Mouse (Mus musculus): ENCODE data around the gene Ddx42. TPM values are rescaled to one million over a fixed set of nuclear protein-coding genes. Genes with fewer than 3 reads are reported as not detected.
"Not testable (repeated sequence)": the region's sequence is repeated elsewhere in the genome, so short reads cannot be mapped to it uniquely, and the experiment has no call there.

Gene Ddx42
- polyA plus RNA-seq, 1 experiment from 2014 or later = 26.8 TPM

GRCm38 (mm10) chr11:106201337-106202122 is 15.2 kb upstream of the Ddx42 start:
- H3K9me3 ChIP-seq (replicated peaks) = no peaks in the 10 kb centered on the region
- ATAC-seq (ENCODE audit: low read depth) (peak; percentile 73), DNase-seq (peak; percentile 31)
- no peaks in the 10 kb centered on the region for H3K27me3 ChIP-seq
- H3K27ac ChIP-seq = peak overlapping the region; percentile 6; the same call in 1 of the 2 replicates
- 63% methylated on average over 19 of the region's 19 CpGs for WGBS (ENCODE audit: insufficient replicate concordance)
- no peak overlapping the region for H3K4me3 ChIP-seq (replicated peaks)
- H3K4me1 ChIP-seq (replicated peaks) = peaks cover 37% of the 10 kb centered on the region
- H3K36me3 ChIP-seq = peaks cover 83% of the 10 kb centered on the region
- 0 out of 2 replicates have a peak overlapping the region, but pooled peaks have one; percentile 15 for H3K4me2 ChIP-seq
- 0 out of 2 replicates have a peak overlapping the region, but pooled peaks have one; percentile 10 for H3K9ac ChIP-seq

GRCm38 (mm10) chr11:106202123-106202465 is 14.6 kb upstream of the Ddx42 start, which contains the start of gene Strada:
Gene Strada, minus strand, starts transcription at chr11:106202168.
- 0 out of 2 replicates have a peak within 1 kb of the TSS, but pooled peaks have one; percentile 10 for H3K9ac ChIP-seq
- no peaks in the 10 kb centered on the region for H3K9me3 ChIP-seq (replicated peaks)
- H3K27ac ChIP-seq = peak within 1 kb of the TSS; percentile 47
- peaks cover 37% of the 10 kb centered on the region for H3K4me1 ChIP-seq (replicated peaks)
- H3K4me2 ChIP-seq = 0 out of 2 replicates have a peak within 1 kb of the TSS, but pooled peaks have one; percentile 15
- ATAC-seq (ENCODE audit: low read depth) = no peak
- H3K27me3 ChIP-seq = no peaks in the 10 kb centered on the region
- no peak within 1 kb of the TSS for H3K4me3 ChIP-seq (replicated peaks)
- 43% methylated on average over 5 of the region's 5 CpGs for WGBS (ENCODE audit: insufficient replicate concordance)
- peaks cover 85% of the 10 kb centered on the region for H3K36me3 ChIP-seq
- no peak for DNase-seq

GRCm38 (mm10) chr11:106212771-106213170 is 4.0 kb upstream of the Ddx42 start:
- Histone ChIP-seq H3K27ac (no peak overlapping the region), H3K9me3 (replicated peaks) (no peaks in the 10 kb centered on the region), H3K4me1 (replicated peaks) (peaks cover 23% of the 10 kb centered on the region), H3K9ac (no peak overlapping the region), H3K4me2 (no peak overlapping the region), H3K27me3 (no peaks in the 10 kb centered on the region), H3K4me3 (replicated peaks) (no peak overlapping the region), H3K36me3 (peaks cover 54% of the 10 kb centered on the region)
- no peak for ATAC-seq (ENCODE audit: low read depth)
- no peak for DNase-seq
- 87% methylated on average over 8 of the region's 8 CpGs for WGBS (ENCODE audit: insufficient replicate concordance)

- peaks cover 40% of the 10 kb centered on the region for H3K4me1 ChIP-seq (replicated peaks)
- peak overlapping the region; percentile 78 for H3K4me2 ChIP-seq
- H3K27ac ChIP-seq = peak overlapping the region; percentile 99
- 77% methylated on average over 5 of the region's 5 CpGs for WGBS (ENCODE audit: insufficient replicate concordance)
- DNase-seq (no peak), ATAC-seq (ENCODE audit: low read depth) (no peak)
- H3K27me3 ChIP-seq = no peaks in the 10 kb centered on the region
- H3K9ac ChIP-seq = peak overlapping the region; percentile 86
- peaks cover 34% of the 10 kb centered on the region for H3K36me3 ChIP-seq
- H3K9me3 ChIP-seq (replicated peaks) = no peaks in the 10 kb centered on the region
- H3K4me3 ChIP-seq (replicated peaks) = peak overlapping the region; percentile 98
These were observed 1.9 kb upstream of the Ddx42 start for GRCm38 (mm10) chr11:106214856-106215255.

- Histone ChIP-seq H3K4me3 (replicated peaks) (peak overlapping the region; percentile 98), H3K9me3 (replicated peaks) (no peaks in the 10 kb centered on the region), H3K4me2 (peak overlapping the region; percentile 78), H3K4me1 (replicated peaks) (peaks cover 44% of the 10 kb centered on the region), H3K9ac (peak overlapping the region; percentile 86), H3K36me3 (peaks cover 28% of the 10 kb centered on the region), H3K27ac (peak overlapping the region; percentile 99), H3K27me3 (no peaks in the 10 kb centered on the region)
- no peak for DNase-seq
- 12% methylated on average over 7 of the region's 7 CpGs for WGBS (ENCODE audit: insufficient replicate concordance)
- ATAC-seq (ENCODE audit: low read depth) = no peak
These were observed 1.3 kb upstream of the Ddx42 start for GRCm38 (mm10) chr11:106215450-106215859.

- Histone ChIP-seq H3K4me2 (peak within 1 kb of the TSS; percentile 78), H3K4me3 (replicated peaks) (peak within 1 kb of the TSS; percentile 98), H3K9ac (peak within 1 kb of the TSS; percentile 94), H3K9me3 (replicated peaks) (no peaks in the 10 kb centered on the region), H3K27me3 (no peaks in the 10 kb centered on the region), H3K36me3 (peaks cover 22% of the 10 kb centered on the region), H3K4me1 (replicated peaks) (peaks cover 44% of the 10 kb centered on the region), H3K27ac (peak within 1 kb of the TSS; percentile 99)
- DNase-seq (peak; percentile 91), ATAC-seq (ENCODE audit: low read depth) (peak; percentile 92)
- WGBS (ENCODE audit: insufficient replicate concordance) = under 1% methylated on average over 46 of the region's 46 CpGs
These were observed 598 bp upstream of the Ddx42 start, which contains the start of gene Ccdc47 for GRCm38 (mm10) chr11:106215927-106216729. Gene Ccdc47, minus strand, starts transcription at chr11:106216344.

GRCm38 (mm10) chr11:106220603-106221002 is 3.9 kb downstream of the Ddx42 start:
- peaks cover 27% of the 10 kb centered on the region for H3K4me1 ChIP-seq (replicated peaks)
- no peaks in the 10 kb centered on the region for H3K27me3 ChIP-seq
- peaks cover 18% of the 10 kb centered on the region for H3K36me3 ChIP-seq
- H3K27ac ChIP-seq = no peak overlapping the region
- no peaks in the 10 kb centered on the region for H3K9me3 ChIP-seq (replicated peaks)
- DNase-seq = no peak
- WGBS (ENCODE audit: insufficient replicate concordance) = 75% methylated on average over 3 of the region's 3 CpGs
- H3K9ac ChIP-seq = no peak overlapping the region
- no peak overlapping the region for H3K4me2 ChIP-seq
- H3K4me3 ChIP-seq (replicated peaks) = no peak overlapping the region
- ATAC-seq (ENCODE audit: low read depth) = no peak

- DNase-seq; H3K9ac ChIP-seq; H3K9me3 ChIP-seq (replicated peaks); H3K27ac ChIP-seq; H3K4me2 ChIP-seq; H3K4me3 ChIP-seq (replicated peaks); H3K4me1 ChIP-seq (replicated peaks); H3K27me3 ChIP-seq; ATAC-seq (ENCODE audit: low read depth): not testable (repeated sequence)
- peaks cover 68% of the 10 kb centered on the region for H3K36me3 ChIP-seq
- WGBS (ENCODE audit: insufficient replicate concordance) = 75% methylated on average over 8 of the region's 8 CpGs
These were observed 17.3 kb downstream of the Ddx42 start for GRCm38 (mm10) chr11:106233978-106234377.

GRCm38 (mm10) chr11:106246834-106247233 is 30.1 kb downstream of the Ddx42 start:
- Histone ChIP-seq H3K9ac (no peak overlapping the region), H3K4me1 (replicated peaks) (no peaks in the 10 kb centered on the region), H3K4me3 (replicated peaks) (no peak overlapping the region), H3K27ac (no peak overlapping the region), H3K36me3 (peaks cover 96% of the 10 kb centered on the region), H3K4me2 (no peak overlapping the region), H3K27me3 (no peaks in the 10 kb centered on the region), H3K9me3 (replicated peaks) (no peaks in the 10 kb centered on the region)
- ATAC-seq (ENCODE audit: low read depth) (no peak), DNase-seq (no peak)
- 87% methylated on average over 1 of the region's 1 CpGs for WGBS (ENCODE audit: insufficient replicate concordance)

- no peaks in the 10 kb centered on the region for H3K9me3 ChIP-seq (replicated peaks)
- no peak overlapping the region for H3K9ac ChIP-seq
- no peak overlapping the region for H3K4me2 ChIP-seq
- no peak for DNase-seq
- H3K4me1 ChIP-seq (replicated peaks) = peaks cover 10% of the 10 kb centered on the region
- 85% methylated on average over 7 of the region's 7 CpGs for WGBS (ENCODE audit: insufficient replicate concordance)
- H3K27ac ChIP-seq = no peak overlapping the region
- no peak overlapping the region for H3K4me3 ChIP-seq (replicated peaks)
- ATAC-seq (ENCODE audit: low read depth) = no peak
- peaks cover 97% of the 10 kb centered on the region for H3K36me3 ChIP-seq
- no peaks in the 10 kb centered on the region for H3K27me3 ChIP-seq
These were observed 32.6 kb downstream of the Ddx42 start for GRCm38 (mm10) chr11:106249326-106249725.

- H3K4me3 ChIP-seq (replicated peaks) = peak overlapping the region; percentile 79
- no peak for DNase-seq
- no peak for ATAC-seq (ENCODE audit: low read depth)
These were observed 38.0 kb downstream of the Ddx42 start for GRCm38 (mm10) chr11:106254767-106255166.

More at GRCm38 (mm10) chr11:106254767-106255166, 38.0 kb downstream of the Ddx42 start:
- Histone ChIP-seq H3K27me3 (no peaks in the 10 kb centered on the region), H3K9me3 (replicated peaks) (no peaks in the 10 kb centered on the region), H3K36me3 (peaks cover 69% of the 10 kb centered on the region), H3K4me1 (replicated peaks) (peaks cover 39% of the 10 kb centered on the region), H3K4me2 (peak overlapping the region; percentile 95), H3K9ac (peak overlapping the region; percentile 78), H3K27ac (peak overlapping the region; percentile 55; the same call in 1 of the 2 replicates)
- WGBS (ENCODE audit: insufficient replicate concordance) = 8% methylated on average over 2 of the region's 2 CpGs
